Mouse (Mus musculus) layer of hippocampus, adult 18-20 months (tissue): ENCODE results near the gene Bcr. TPM values are rescaled to one million over a fixed set of nuclear protein-coding genes. Genes with fewer than 3 reads are reported as not detected.

Experiments
- DNase-seq, 2 experiments: peaks; one replicate each; pipeline ENCODE4 v3.0.0; 2022; ENCODE audit warnings: low spot score in 2 of 2
- total RNA-seq, 2 experiments: library from RNA; stranded (reverse); gene quantifications; 2 replicates each; pipeline ENCODE4 v1.2.3; 2021

Gene Bcr
- total RNA-seq, 2 experiments from 2014 or later, result 132 to 133 TPM

- no peak for DNase-seq
Measured at GRCm38 (mm10) chr10:75231876-75232275, 171.5 kb downstream of the Bcr start.

DNA sequence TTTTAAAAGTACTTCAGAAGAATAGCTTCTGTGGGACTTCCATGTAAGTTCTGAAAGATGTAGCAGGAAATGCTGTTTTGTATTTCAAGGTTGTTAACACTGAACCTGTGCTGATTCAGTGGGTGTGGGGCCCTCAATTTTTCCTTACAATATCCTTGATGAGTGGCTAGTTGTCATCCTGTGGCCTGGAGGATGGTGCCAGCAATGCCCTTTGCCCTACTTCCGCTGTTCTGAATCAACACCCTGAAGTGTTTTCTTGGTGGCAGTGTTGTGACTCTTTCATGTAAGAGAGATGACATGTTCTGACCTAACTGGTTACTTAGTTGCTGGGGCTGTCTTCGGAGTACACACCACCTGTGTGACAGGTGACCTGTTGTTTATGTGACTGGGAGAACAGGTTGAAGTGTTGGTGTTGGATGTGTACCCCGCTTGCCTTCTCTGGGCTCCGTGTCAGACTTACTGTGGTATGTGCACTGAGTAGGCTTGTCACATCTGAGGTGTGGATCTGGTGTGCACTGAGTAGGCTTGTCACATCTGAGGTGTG, 172.3 kb downstream of the Bcr start:
- DNase-seq, result no peak

- no peak for DNase-seq
Measured at GRCm38 (mm10) chr10:75233489-75233888, 173.1 kb downstream of the Bcr start.

Other genes with a start within 250 kb of the Bcr start
- gene Gnaz, start 93.4 kb upstream of the Bcr start, total RNA-seq, result 100 to 1,000 TPM; 104 to 111 TPM
- gene Rsph14, start 28.0 kb upstream of the Bcr start, total RNA-seq, result under 1 TPM; 0.68 to 0.87 TPM
- gene Rab36, start 23.5 kb upstream of the Bcr start, total RNA-seq, result 10 to 100 TPM; 28.6 to 30.5 TPM
- 10 to 100 TPM; 44.1 to 44.8 TPM for gene Specc1l, start 151.5 kb downstream of the Bcr start, total RNA-seq